Mouse (Mus musculus): ENCODE measurements at regions not wholly inside any gene's neighbourhood (a gene's known extent, or its start where the extent isn't known, plus 50 kb on each side); places are given as distances from the start of the nearest gene placed in this dataset.
"Not testable (repeated sequence)": the region's sequence is repeated elsewhere in the genome, so short reads cannot be mapped to it uniquely, and the experiment has no call there.

DNA sequence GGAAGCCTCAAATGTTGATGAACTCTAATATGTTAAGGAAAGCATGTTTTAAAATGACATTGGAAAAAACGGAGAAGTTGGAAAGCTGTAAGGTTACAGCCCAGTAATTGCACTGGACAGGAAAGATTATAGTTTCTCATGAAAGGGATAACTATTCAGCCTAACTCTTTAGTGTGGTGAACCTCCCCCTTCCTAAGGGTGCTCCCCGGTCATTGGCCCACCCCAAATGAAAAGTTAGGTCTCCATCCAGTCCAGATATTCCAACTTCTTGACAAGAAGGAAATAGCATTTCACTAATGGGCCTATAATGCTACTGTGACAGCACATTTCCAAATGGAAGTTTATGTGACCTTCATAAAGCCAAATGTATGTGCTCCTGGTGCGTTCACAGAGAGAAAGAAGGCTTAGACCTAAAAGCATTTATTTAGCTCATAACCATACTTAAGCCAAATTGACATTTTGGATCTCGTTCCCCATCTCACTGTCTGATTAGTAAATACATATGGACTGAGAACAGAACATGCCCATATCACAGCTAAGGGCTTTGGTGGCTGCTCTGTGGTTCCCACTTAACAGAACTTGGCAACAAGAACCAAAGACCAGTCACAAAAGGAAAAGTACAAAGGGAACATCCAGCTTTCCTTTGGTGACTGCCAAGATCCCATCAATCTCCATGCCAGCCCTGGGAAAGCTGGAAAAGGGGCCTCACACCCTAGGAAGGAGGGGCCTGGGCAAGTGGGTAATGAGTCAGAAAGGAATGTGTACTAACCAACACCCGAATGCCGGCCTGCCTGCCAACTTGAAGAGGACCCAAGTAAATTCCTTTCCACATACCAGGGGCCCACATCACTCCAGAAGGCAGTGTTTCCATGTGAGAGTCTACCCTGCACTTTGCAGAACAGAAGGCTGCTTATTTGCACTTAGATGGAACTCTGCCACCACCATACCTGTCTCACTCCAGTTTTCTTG is 155.1 kb upstream of the Chst7 start:
- DNase-seq (ENCODE audit: low spot score in 2 of 2), result peak in 1 of 2 experiments; percentile 4

DNA sequence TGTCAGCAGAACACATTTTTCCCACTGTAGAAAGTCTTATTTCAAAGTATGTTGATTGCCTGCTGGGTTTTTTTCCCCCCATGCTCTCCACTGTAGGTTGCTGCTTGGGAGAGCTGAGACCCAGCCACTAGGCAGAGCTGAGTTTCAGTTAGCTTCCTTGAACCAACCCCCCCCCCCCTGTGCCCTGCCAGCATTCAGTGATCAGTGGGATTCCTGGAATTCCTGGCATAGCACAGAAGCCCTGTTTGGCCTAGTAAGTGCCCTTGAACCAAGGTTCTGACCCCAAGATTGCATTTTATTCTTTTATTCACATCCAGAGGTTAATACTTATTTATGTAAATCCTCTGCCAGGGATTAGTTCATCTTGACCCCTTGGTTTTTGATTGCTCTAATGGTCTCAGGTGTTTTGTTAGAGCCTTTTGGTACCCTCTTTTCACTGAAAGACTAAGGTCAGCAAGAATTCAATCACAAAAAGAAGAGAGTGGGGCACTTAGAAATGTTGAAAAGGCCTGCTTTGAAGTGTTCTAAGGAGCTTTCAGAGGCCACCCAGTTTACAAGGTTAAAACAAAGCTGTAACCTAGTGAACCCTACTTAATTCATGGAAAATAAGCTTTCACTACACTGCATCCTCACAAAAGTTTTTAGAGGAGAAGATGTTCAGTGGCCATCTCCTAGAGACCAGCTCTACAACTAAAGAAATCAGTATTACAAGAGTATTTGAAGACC is 152.6 kb upstream of the Chst7 start:
- no peak for DNase-seq (ENCODE audit: low spot score in 2 of 2)

DNA sequence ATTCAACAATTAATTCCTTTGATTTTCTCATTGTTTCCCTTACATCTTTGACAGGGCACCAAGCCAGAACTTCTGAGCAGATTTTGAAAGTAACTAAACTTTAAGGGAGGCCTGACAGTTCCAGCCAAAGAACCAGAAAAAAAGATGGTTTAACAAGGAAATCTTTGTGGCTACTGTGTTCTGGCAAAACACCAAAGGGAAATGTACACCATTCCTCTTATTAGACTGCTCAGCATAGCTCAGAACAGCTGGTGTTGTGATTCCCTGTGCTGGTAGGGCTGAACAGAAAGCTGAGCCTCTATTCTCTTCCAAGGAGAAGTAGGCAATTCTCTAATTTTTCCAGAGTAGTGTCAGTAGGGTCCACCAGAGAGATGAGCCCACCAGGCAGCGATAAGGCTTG is 142.4 kb upstream of the Chst7 start:
- no peak for DNase-seq (ENCODE audit: low spot score in 2 of 2)

DNA sequence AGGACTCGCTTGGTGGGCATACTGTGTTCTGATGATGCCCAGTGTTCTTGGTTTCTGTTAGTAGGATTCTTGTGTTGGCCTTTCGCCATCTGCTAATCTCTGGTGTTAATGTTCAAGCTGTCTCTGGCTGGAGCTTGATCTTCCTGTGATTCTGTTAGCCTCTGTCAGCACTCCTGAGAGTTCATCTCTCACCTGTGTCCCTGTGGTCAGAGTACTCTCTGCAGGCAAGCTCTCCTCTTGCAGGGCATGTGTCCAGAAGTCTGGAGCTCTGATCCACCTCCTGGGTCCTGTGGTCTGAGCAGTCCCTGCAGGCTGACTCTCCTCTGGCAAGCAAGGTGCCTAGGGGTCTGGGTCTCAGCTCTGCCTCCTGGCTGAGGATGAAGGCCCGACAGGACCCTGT is 130.0 kb upstream of the Chst7 start:
- DNase-seq (ENCODE audit: low spot score in 2 of 2), result not testable (repeated sequence)

DNA sequence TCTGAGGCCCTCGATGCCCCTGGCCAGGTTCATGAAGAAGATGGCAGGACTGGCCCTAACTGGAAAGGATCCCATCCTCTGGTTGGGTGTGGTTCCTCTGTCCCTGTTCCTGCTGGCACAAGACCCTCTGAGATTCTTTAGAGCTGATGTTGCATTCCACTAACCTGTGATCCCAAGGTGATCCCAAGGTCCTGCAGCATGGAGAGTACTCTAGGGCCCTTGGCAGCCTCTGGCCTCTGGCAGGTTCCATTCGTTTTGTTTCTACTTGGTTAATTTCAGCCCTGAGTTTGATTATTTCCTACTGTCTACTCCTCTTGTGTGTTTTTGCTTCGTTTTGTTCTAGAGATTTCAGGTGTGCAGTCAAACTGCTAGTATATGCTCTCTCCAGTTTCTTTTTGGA is 129.5 kb upstream of the Chst7 start:
- no peak for DNase-seq (ENCODE audit: low spot score in 2 of 2)

DNA sequence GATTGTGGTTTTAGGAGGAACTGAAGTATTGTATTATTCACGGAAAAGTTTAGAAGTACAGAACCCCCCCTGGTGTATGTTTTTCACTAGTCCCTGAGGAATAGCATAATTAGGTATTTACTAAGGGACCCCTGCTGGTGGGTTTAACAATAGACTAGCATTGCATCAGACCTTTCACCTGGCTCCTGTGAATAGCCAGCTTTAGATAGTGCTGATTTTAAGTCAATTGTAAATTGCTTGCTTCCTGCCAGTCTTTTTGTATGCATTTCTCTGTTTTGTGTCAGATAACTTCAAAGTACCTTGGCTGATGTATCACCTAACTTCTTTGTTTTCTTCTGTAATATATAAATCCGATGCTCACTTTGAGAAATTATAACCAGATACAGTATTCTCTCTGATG is 116.1 kb upstream of the Chst7 start:
- DNase-seq (ENCODE audit: low spot score in 2 of 2), result no peak

Data from gastrocnemius, adult 8-10 months (tissue).